Mouse (Mus musculus): Measurements from ENCODE around the gene Adap1.

- TF ChIP-seq CTCF (IDR thresholded peaks at IDR 0.05; ENCODE audit: extremely low read depth, insufficient read depth, low read length) (no peak), POLR2A (IDR thresholded peaks at IDR 0.05; ENCODE audit: extremely low read depth, insufficient read depth, low read length) (no peak)
These were observed 14.9 kb downstream of the Adap1 start for GRCm38 (mm10) chr5:139310477-139310876.
